Mouse (Mus musculus) frontal cortex, postnatal 10 days (tissue): ENCODE data around the gene Ctdsp2.
A peak's percentile ranks its signal among the peaks of the same experiment; 100 is the strongest.

Experiments
- DNase-seq, 2 experiments: peaks; one replicate each; pipeline ENCODE4 v3.0.0; 2022; ENCODE audit warnings: low spot score in 2 of 2, mixed read lengths in 1 of 2

Gene Ctdsp2

DNA sequence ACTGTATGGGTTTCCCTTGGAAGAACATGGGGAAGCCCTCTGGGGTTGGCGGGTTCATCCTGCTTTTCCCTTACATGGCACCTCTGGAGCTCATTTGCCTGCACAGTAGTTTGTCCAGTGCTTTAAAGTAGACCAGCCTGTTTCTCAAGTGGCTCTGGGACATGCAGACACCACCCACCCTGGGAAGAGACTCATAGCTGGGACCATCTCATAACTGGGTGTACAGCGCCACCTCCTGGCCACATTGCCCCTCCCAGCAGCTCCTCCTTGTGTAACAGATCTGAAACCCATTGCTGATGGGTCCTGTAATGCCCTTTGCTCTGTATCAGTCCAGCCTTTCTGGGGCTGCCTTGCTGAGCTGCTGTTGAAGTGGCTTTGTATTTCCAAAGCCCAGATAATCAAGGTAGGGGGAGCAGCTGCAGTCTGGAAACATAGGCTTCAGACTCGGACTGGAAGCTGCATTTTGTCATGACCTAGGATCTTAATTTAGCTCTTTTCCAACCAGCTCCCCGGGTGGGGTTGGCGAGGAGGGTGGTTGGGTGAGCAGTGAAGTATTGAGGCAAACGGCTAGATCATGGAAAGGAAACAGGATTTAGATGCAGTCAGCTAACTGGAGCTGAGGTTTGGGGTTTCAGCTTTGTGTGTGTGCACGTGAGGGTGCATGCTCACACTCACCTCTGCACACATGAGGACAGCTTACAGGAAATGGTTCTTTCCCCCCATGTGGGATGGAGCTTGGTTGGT, 12.0 kb downstream of the Ctdsp2 start:
- peak; percentile 56 to 78 for DNase-seq

DNA sequence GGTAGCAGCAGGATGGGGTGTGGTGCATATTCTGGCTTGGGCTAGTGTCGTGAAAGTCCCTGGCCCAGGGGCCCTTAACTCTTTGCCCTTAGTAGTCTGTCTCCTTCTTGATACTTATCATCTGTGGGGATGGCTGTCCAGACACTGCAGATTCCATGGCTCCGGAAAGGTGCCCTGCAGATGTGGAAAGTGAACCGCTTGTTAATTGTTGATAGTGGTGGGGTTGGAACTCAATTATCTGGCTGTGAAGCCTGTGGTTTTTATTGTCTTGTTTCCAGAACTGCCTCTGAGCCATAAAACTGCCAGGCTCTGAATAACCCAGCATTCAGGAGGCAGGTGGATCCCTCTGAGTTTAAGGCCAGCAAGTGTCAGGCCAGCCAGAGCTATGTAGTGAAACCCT, 13.2 kb downstream of the Ctdsp2 start:
- no peak for DNase-seq

DNA sequence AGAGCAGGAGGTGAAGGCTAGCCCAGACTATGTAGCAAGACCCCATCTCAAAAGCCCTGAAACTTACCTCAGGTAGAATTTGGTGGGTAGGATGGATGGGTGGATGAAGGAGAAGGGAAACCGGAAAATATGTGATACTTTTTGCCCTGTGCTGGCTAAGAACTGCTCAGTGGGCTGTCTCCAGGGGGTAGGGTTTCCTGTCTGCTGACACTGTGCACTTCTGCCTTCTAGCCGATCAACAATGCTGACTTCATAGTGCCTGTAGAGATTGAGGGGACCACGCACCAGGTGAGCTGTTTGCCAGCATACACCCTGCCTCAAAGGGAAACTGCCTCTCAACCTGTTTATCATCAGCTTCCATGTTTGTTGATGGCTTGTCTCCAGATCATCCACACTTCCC, 15.1 kb downstream of the Ctdsp2 start:
- DNase-seq: no peak

DNA sequence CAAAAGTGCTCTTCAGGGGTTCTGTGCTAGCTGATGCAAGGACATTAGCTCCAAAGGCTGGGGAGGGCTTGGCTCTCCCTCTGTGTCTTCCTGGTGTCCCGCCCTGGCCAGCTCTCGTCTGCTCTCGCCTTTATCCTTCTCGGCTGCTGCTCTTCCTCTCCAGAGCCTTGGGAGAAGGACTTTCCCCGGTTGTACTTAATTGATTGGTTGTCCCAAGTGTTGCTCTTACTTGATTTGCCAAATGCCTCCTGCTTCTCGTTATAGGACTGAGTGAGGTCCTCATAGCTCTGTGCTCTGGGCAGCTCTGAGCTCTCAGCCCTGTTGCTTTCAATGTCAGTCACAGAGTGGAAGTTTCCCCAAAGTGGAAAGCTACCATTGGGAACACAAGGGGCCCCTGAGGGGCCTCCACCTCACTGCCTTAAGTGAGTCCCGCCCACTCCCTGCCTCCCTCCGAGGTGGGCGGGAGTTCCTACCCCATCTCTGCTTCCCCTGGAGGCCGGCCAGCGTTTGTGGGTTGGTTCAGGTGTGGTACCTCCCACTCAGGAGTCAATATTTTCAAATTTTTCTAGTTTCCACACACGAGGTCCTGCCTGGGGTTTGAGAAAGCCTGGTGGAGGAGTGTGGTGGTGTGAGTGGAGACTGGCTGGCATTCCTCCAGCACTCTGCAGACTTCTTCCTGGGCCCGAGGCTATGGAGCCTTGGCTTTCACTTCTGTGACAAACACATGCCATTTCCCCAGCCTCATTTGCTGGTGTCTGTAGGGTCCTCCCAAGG, 19.0 kb downstream of the Ctdsp2 start:
- peak in 1 of 2 experiments; percentile 10 for DNase-seq

DNA sequence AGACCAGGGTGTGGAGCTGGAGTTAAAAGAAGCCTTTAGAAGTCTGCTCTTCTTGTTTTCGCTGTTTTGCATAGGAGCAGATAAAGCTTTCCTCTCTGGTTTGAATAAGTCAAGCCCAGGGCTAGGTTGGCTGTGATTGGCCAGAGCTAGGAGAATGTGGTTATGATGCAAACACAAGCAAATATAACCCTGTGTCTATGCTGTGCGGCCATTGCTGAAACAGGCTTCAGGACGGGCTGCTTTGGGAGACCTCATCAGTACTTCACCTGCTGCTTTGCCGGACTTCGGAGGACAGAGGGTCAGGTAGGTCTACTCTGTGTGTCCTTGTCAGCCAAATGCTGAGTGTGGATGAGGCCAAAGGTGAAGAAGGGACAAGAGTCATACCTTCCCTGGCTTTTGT, 22.0 kb downstream of the Ctdsp2 start, which contains the start of gene Avil:
Avil (plus strand) TSS at position 181 of the 400 bp plus-strand sequence.
- DNase-seq: no peak

DNA sequence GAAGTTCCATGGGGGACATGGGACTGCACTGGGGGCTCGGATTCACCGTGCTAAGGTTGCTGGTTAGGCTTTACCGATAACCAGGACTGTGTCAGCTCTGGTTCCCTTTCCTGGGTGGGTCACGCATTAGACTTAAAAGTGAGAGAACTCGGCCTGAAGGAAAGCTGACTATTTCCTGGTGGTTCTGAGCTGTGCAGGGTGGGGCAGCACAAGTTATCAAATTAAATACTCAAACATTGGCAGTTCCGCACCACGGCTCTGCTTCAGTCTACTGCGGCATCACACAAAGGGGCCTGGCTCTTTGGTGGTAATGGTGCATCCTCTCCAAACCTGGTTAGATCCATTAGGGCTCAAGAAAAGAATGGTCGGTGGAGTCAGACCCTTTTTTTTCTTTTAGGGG, 22.8 kb downstream of the Ctdsp2 start:
- peak in 1 of 2 experiments; percentile 7 for DNase-seq

DNA sequence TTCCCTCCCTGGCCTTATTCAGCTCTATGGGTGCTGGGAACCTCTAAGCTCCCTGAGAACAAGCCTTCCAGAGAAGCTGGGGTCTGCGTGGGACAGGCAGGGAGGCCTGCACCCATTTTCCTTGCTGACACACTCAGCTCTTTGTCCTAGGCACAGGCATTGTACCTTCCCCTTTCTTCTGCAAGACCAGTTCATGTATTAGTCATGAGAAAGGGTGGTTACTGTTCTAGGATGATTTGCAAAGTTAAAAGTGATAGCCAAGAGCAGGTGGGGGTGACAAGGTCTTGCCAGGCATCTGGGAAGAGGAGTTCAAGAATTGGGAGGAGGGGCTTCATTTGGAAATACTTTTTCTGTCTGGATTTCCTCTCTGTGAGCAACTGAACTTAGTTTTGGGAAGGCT, 23.5 kb downstream of the Ctdsp2 start:
- no peak for DNase-seq

DNA sequence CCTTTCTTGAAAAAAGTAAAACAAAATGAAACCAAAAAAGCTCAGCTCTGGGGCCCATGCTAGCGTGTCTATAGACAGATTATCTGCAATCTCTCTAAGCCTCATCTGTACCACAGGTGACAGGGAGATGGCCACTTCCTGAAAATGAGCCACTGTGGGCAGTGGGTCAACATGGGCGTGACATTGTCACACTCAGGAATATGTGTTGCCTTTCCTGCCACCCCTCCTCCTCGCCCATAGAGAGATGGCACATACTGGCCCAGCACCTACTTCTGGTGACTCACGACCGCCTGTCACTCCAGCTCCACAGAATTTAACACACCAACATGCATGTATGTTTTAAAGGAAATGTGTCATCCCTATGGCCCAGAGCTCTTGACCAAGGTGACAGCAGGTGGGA, 24.2 kb downstream of the Ctdsp2 start:
- DNase-seq: no peak

DNA sequence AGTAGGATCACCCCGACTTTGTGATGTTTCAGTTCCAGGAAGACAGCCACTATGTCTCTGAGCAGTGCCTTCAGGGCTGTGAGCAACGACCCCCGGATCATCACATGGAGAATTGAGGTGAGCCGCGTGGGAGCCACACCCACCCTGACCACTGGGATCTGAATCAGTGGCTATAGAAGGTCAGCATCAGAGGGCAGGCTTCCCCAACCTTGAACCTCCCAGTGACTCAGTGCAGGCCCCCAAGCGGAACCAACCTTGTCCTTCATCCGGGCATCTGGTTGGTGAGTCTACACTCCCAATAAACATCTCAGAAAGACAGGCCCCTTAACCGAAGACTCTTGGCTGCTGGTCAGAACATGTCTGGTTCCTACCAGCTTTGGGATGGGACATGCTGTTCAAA, 24.8 kb downstream of the Ctdsp2 start:
- no peak for DNase-seq

DNA sequence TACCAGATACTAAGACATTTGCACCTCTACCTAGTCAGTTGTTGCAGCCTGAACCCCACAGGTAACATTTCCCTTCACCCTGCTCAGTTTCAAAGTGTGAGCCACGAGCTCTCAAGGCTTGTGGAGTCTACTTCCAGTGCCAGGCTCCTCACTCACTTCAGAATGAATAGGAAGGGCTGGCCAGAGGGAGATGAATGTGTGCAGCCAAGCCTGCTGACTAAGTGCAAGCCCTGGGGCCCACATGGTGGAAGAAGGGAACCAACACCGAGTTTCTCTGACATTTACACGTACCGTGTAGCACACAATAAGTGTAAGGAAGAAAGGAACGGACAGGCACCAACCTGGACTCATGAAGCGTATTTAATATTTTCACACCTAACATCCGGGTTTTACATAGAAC, 25.3 kb downstream of the Ctdsp2 start:
- DNase-seq: no peak

DNA sequence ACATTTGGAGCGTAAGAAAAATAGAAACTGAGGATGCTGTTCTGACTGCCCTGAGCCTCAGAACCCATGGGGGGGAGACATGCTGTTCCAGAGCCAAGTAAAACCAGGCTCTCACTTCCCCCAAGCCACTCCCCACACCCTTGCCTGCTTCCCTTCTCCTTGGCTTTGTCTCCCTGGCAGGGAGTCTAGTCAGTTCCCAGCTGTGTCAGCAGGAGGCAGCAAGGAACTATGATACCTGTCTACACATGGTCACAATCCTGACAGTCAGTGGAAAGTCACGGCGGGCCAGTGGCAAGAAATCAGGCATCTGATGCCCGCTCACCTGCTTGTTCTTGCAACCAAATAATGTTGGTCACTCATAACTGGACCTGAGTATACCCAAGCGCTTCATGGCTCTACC, 38.0 kb downstream of the Ctdsp2 start:
- DNase-seq: no peak

DNA sequence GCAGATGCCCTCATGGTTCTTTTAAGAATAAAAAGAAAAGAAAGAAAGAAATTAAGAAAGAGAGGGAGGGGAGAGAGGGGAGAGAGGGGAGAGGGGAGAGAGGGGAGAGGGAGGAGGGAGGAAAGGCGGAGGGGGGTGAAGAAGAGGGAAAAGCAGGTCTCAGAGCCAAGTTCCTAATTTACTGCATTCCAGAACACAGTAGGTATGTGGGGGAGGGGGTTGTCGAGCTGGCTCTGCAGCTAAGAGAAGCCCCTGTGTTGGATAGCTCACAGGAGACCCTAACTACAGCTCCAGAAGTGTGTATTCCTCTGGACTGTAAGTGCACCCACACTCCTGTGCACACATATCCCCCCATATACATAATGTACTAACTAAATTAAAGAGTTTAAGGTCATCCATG, 38.6 kb downstream of the Ctdsp2 start:
- no peak for DNase-seq

DNA sequence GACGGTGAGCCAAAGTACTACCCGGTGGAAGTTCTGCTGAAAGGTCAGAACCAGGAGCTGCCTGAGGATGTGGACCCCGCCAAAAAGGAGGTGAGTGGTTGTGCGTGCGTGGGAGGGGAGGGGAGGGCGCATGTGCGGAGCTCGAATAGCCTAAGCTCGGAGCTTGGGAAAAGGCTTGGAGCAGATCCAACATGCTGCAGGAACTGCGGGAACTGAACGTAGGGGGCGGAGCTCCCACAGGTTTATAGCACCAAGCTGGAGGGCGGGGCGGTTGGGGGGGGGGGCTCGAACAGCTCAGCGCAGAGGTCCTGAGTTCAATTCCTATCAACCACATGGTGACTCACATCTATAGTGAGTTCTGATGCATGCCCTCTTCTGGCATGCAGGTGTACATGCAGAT, 39.9 kb downstream of the Ctdsp2 start:
- DNase-seq: no peak

DNA sequence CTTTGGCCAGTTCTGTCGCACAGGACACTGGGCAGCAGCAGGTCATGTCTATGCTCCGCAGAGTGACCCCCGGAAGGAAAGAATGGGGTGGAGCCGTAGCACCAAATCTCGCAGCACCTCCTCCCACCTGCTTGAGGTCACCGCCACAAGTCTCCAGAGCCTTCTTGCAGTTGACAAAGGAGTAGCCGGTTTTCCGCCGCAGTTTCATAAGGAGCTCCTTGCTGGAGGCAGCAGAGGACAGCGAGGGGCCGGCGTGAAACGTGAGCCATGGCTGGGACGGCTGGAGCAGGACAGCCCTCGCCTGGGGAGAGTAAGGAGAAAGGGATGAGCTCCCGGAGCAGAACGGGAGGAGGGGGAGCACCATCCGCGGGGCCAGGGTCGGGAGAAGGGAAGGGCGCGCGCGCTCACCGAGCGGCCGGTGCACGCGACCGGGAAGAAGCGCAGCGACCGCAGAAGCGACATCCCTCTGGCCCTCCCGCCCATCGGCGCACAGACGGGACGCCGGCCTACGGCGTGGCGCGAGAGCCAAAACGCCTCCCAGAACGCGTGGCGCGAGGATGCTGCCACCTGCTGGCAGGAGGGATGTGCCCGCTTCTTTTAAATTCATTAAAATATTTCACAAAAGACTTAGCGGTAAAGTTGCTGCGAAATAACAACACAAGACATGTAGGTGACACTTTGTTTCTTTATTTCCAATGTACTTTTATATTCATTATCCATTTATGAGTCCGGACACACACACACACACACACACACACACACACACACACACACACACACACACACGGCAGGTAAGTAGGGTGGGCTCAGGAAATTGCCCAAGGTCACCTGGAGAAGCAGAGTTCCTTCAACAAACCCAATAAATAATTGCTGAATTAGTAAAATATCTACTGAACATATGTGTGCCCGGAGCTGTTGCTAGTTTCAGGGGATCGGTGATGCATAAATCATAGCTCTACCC, 52.1 kb downstream of the Ctdsp2 start, which contains the start of gene Tsfm:
Tsfm (minus strand) TSS at position 505 of the 961 bp plus-strand sequence.
- DNase-seq: peak; percentile 78 to 89

DNA sequence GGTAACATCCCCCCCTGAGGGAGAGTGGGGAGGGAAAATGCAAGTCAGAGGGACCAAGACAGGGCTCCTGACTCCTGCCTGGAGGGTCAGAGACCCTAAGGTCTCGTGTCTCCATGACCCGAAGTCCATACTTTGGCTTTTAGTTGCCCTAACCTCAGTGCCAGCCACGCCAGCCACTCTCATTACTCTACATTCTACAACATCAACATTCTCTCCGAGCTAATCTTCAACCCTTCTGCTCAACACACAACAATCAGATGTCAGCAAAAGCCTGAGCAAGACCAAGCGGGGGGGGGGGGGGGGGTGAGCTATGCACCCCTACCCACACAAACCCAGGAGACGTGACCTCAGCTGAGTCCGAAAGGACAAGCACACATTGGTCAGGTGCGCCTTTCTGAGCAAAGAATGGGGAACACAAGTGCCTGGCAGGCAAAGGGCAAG, 54.8 kb downstream of the Ctdsp2 start:
- no peak for DNase-seq

DNA sequence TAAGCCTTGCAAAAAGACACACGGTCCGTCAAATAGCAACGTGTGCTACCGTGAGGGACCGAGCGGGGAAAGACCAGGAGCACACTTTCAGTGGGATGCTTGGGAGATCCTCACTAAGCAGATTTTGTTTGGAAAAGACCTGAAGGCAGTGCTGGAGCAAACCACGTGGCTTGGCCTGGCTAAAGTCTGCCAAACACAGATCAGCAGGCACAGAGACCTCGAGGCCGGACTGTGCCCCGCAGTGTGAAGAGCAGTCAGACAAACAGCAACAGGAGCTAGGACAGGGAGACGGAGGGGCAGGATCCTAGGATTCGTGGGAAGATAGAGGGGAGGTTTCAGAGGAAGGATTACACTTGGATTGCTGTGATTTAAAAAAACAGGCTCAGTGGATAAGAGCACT, 57.8 kb downstream of the Ctdsp2 start:
- no peak for DNase-seq

DNA sequence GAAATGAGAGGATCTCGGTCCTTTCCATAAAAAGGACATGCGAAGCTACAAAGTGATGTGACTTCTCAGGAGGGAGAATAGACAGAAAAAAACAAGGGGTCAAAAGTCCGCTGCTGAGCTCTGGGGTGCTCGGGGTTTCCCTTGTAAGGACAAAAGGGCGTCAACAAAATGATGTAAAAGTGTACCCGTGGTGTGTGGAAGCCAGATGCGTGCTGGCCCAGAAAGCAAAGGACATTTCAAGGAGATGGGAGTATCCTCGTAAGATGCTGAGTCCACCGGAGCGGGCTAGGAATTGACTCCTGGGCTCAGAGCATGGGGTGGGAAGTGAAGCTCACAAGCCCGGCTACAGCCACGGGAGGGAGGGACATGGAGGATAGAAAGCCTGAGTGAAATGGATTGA, 59.1 kb downstream of the Ctdsp2 start:
- no peak for DNase-seq

DNA sequence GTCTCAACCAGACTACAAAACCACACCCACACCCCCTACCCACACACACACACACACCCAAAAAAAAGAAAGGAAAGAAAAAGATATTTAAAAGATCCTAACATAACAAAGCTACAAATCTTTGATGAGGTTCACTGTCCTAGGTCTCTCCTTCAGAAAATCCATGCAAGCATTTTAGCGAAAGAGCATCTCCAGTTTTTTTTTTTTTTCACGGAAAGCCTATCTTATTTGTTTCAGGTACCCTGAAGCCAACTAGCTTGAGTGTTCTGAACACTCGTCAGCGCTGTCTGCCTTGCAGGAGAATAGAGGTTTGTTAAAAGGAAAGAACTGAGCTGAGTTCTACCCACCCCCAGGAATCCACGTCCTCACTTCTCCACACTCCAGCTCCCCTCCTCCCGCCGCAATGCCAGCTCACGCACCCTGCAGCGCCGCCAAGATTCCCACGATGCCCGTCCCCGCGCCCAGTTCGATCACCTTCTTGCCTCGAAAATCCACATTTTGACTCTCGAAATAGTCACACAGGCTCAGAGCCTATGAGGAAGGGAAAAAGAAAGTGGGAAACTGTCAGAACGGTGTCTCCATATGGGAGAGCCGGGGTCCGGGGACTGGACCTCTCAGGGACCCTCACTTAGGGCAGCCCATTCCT, 62.2 kb downstream of the Ctdsp2 start:
- DNase-seq: no peak

DNA sequence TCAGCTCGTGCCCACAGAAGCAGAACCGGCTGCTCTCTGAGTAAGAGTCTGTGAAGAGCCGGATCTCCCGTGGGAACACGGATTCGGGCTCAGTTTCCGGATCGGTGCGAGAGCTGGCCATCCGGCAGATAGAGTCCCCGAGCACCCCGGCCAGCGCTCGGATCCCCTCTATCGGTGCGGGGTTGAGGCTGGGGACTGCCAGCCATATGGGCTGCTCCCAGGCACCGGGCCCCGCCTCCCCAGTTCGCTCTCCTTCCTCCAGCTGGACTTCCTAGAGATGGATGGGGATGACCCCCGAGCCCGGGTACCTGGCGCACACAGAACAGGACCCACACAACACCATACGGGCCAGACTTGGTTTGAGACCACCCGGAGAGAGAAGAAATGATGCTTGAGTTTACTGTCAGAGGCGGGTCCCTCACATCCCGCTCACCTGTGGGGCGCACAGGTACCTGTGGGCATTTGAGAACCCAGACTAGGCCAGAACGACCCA, 62.8 kb downstream of the Ctdsp2 start, which contains the start of the genes Mettl1 and Eef1akmt3:
Mettl1 (plus strand) TSS at position 141 of the 493 bp plus-strand sequence.
Eef1akmt3 (minus strand) TSS at position 240 of the 493 bp plus-strand sequence.
- peak in 1 of 2 experiments; percentile 42 for DNase-seq

DNA sequence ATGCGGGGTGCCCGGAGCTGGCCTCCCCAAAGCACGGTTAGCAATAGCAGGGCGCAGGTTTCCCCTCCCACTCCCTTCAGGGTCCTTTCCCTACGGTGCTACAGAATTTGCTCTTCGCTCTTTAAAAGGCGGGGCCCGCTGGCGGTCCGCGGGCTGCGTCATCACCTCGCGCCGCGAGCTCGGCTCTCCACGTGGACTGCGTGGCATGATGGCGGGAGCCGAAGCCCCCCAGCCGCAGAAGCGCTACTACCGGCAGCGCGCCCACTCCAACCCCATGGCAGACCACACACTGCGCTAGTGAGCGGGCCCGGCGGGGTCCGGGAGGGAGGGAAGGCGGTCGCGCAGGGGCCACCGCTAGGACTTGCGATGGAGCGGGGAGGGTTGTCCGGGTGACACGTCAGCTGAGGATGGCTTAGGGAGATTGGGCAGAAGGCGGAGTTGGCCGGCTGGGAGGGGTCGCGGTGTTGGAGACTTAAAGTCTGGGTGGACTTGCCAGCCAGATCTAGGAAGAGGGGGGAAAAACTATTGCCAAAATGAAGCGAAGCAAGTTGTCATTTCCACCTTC, 63.3 kb downstream of the Ctdsp2 start:
- peak; percentile 83 to 89 for DNase-seq
